Mouse (Mus musculus): ENCODE results near the gene Zbbx.

Zbbx gene

GRCm38 (mm10) chr3:75164838-75165496 is at the start of gene Zbbx:
Zbbx (minus strand) TSS chr3:75165034.
- DNase-seq = peak; percentile 85 to 87

DNA sequence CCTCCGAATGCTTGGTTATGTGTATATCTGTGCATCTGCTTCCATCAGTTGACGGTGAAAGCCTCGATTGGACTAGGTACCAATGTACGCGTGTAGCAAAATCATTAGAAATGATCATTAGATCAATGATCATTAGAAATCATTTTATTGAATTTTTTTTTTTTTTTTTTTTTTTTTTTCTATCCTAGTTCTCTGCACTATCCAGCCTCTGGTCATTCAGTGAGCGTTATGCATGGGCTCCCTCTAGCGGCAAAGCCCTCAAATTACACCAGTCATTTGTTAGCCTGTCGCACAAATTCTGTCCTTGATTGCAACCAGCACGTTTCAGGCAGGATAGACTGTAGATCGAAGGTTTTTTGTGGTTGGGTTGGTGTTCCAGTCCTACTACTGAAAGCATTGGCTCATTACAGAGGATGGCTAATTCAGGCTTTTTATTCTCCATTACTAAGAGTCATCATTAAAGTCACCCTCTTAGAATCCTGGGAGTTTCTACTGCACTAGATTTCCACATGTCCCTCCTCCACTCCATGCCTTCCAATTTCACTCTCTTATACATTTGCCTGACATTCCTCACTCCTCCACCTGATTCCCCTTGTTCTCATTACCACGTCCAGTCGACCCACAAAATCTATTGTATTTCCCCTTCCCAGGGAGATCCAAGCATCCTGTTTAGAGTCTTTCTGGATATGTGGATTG is 38.1 kb upstream of the Zbbx start:
- DNase-seq = peak; percentile 79 to 83

DNA sequence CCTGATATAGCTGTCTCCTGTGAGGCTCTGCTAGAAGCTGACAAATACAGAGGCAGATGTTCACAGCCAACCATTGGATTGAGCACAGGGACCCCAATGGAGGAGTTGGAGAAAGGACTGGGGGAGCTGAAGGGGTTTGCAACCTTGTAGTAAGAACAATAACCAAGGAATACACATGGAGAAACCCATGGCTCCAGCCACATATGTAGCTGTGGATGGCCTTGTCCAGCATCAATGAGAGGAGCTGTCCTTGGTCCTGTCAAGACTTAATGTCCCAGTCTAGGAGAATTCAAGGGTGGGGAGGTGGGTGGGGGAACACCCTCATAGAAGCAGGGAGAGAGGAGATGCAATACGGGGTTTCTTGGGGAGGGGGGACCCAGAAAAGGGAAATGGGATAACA is 17.8 kb upstream of the Zbbx start:
- no peak for DNase-seq

DNA sequence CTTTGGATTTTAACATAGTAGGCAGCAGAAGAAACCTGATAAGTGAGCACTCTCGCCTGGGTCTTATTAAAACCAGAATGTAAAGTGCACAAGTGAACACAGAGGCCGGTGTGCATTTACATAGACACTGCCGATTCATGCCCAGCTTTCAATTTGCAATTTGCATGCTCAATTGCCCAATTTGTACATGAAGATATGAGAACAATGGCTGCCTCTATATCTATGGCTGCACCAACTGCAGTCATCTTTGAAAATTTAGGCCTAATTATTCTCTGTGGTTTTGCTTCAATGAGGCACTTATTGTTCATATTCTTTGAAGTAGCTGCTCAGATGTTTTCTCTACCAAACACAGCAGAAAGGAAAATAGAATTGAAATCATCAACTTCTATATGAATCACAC is 23.0 kb downstream of the Zbbx start:
- DNase-seq = no peak

DNA sequence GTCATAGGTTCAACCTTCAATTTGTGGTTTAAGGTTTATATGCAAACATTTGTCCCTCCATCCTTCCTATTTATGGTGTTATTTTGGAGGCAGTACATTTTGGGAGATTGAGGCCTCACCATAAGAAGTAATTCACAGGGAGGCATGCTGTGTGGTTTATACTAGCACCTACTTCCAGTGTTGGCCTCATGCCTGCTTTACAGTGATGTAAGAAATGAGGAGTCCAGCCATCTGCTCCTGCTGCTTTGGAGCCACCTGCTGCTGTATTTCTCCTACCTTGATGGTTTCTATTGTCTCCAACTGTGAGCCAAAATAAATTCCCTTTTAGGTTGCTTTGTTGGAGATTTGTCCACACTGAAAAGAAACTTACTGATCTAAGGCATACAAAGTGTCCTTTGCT is 60.0 kb downstream of the Zbbx start:
- peak; percentile 61 to 75 for DNase-seq

DNA sequence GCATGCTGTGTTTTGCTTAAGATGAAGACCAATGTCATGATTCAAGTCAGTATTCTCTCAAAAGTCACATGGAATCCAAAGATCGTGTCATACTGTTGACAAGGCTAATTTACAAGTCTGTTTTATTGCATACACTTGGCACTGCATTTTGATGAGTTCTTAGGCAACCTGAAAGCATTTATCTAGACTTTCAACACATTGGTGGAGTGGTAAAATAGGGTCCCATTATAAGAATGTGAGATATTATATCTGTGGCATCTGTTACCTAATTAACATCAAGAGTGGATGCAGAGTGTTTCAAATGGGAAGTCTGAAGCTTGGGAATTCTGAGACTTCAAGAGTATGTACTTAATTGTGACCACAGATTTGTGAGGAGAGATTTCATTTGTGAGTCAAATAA is 79.1 kb downstream of the Zbbx start:
- no peak for DNase-seq

GRCm38 (mm10) chr3:75078906-75079305 is 85.9 kb downstream of the Zbbx start:
- peak; percentile 65 to 74 for DNase-seq

DNA sequence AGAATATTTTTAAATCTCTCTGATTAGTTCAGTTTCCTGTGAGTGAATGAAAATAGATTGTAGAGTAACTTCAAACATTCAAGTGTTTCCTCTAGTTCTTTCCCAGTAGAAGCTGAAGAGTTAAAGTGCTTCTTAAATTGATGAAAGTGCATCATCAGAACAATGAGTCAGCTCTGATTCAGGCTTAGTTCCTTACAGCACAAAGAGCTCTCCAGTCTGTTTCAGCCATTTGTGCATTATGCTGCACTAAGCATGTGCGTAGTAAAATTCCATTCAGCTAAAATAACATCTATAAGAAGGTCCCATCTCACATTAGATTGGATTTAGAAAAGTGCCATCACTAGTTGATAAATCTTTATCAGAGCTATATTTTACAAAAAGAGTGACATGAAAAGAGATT is 155.1 kb downstream of the Zbbx start:
- no peak for DNase-seq
